Mouse (Mus musculus) hindbrain, embryonic 14.5 days (tissue): Measurements from ENCODE around the gene Rcc1l. TPM values are rescaled to one million over a fixed set of nuclear protein-coding genes. Genes with fewer than 3 reads are reported as not detected.

Experiments used
- ATAC-seq: fragments of 200-750 bp; cut with Nextera tagmentation; 2 replicates; pipeline ENCODE4 v1.8.0; 2017; ENCODE audit warnings: moderate number of reproducible peaks, mild to moderate bottlenecking, moderate TSS enrichment, moderate library complexity; ENCODE audit not compliant: low FRiP score
- DNase-seq: peaks from one replicate; pipeline ENCODE4 v3.0.0-alpha.2; 2015; ENCODE audit warnings: low spot score
- H3K27ac ChIP-seq: fragments of 300-500 bp; sonication (generic); 2 replicates; pipeline ENCODE4 v1.5.1; 2014; ENCODE audit warnings: mild to moderate bottlenecking, moderate library complexity
- H3K27me3 ChIP-seq: fragments of 300-500 bp; sonication (generic); 2 replicates; pipeline ENCODE4 v1.6.1; 2014; ENCODE audit warnings: mild to moderate bottlenecking, low read length, mixed read lengths; ENCODE audit not compliant: control insufficient read depth, insufficient read depth
- H3K36me3 ChIP-seq: fragments of 300-500 bp; sonication (generic); replicated peaks from 2 replicates; pipeline ENCODE4 v1.6.1; 2014; ENCODE audit not compliant: control insufficient read depth, insufficient read depth
- H3K4me1 ChIP-seq: fragments of 300-500 bp; sonication (generic); replicated peaks from 2 replicates; pipeline ENCODE4 v1.6.1; 2014; ENCODE audit warnings: antibody characterized with exemption, low read length, mixed read lengths; ENCODE audit not compliant: control insufficient read depth, insufficient read depth
- H3K4me2 ChIP-seq: fragments of 300-500 bp; sonication (generic); replicated peaks from 2 replicates; pipeline ENCODE4 v1.6.1; 2014; ENCODE audit warnings: mild to moderate bottlenecking, moderate library complexity
- H3K4me3 ChIP-seq: fragments of 300-500 bp; sonication (generic); replicated peaks from 2 replicates; pipeline ENCODE4 v1.5.1; 2014; ENCODE audit warnings: mild to moderate bottlenecking, low read length
- H3K9ac ChIP-seq: fragments of 300-500 bp; sonication (generic); 2 replicates; pipeline ENCODE4 v1.6.1; 2014
- H3K9me3 ChIP-seq: fragments of 300-500 bp; sonication (generic); 2 replicates; pipeline ENCODE4 v1.6.1; 2016; ENCODE audit warnings: low read length; ENCODE audit not compliant: control insufficient read depth
- WGBS: fragments of 180-500 bp; shearing (Covaris S2); extraction: QIAGEN DNeasy Blood & Tissue Kit; methylation state at CpG from one replicate; pipeline ENCODE4 v1.1.7; 2014; 5-methylcytosine and 5-hydroxymethylcytosine counted together
- polyA plus RNA-seq: library from polyadenylated mRNA; unstranded; fragments of >200 nt; fragmentation: Nextera tagmentation; extraction: Ambion mirVana; gene quantifications from 2 replicates; pipeline ENCODE4 v1.2.1, GENCODE M21; 2014

The Rcc1l gene
- polyA plus RNA-seq, 1 experiment from 2014 or later = 16.6 TPM

GRCm38 (mm10) chr5:134102720-134103119, 73.9 kb downstream of the Rcc1l start:
- Histone ChIP-seq H3K9me3 (no peaks in the 10 kb centered on the region), H3K9ac (no peak overlapping the region), H3K36me3 (peaks cover 15% of the 10 kb centered on the region), H3K4me3 (no peak overlapping the region), H3K27ac (no peak overlapping the region), H3K27me3 (no peaks in the 10 kb centered on the region), H3K4me2 (peak overlapping the region; percentile 63), H3K4me1 (peaks cover 24% of the 10 kb centered on the region)
- no peak for ATAC-seq
- DNase-seq = no peak
- 78% methylated on average over 6 of the region's 6 CpGs for WGBS

- peaks cover 14% of the 10 kb centered on the region for H3K36me3 ChIP-seq
- WGBS = 31% methylated on average over 5 of the region's 5 CpGs
- H3K9ac ChIP-seq = 0 out of 2 replicates have a peak overlapping the region, but pooled peaks have one; percentile 88
- H3K27ac ChIP-seq = no peak overlapping the region
- H3K9me3 ChIP-seq = no peaks in the 10 kb centered on the region
- ATAC-seq = no peak
- DNase-seq = no peak
- peak overlapping the region; percentile 63 for H3K4me2 ChIP-seq
- peak overlapping the region; percentile 93 for H3K4me3 ChIP-seq
- peaks cover 24% of the 10 kb centered on the region for H3K4me1 ChIP-seq
- no peaks in the 10 kb centered on the region for H3K27me3 ChIP-seq
Observed at GRCm38 (mm10) chr5:134101883-134102282, 74.7 kb downstream of the Rcc1l start.

GRCm38 (mm10) chr5:134101322-134101721, 75.3 kb downstream of the Rcc1l start:
- Histone ChIP-seq H3K27me3 (no peaks in the 10 kb centered on the region), H3K9me3 (no peaks in the 10 kb centered on the region), H3K4me1 (peaks cover 24% of the 10 kb centered on the region), H3K36me3 (peaks cover 11% of the 10 kb centered on the region), H3K9ac (peak overlapping the region; percentile 88), H3K27ac (no peak overlapping the region), H3K4me2 (peak overlapping the region; percentile 63), H3K4me3 (peak overlapping the region; percentile 93)
- ATAC-seq = no peak
- no peak for DNase-seq
- WGBS = 34% methylated on average over 5 of the region's 5 CpGs

GRCm38 (mm10) chr5:134100232-134100771, 76.3 kb downstream of the Rcc1l start:
- Histone ChIP-seq H3K4me1 (peaks cover 24% of the 10 kb centered on the region), H3K36me3 (peaks cover 2% of the 10 kb centered on the region), H3K4me2 (peak overlapping the region; percentile 63), H3K9me3 (no peaks in the 10 kb centered on the region), H3K27ac (peak overlapping the region; percentile 93), H3K4me3 (peak overlapping the region; percentile 93), H3K27me3 (no peaks in the 10 kb centered on the region), H3K9ac (peak overlapping the region; percentile 88)
- under 1% methylated on average over 16 of the region's 17 CpGs for WGBS
- ATAC-seq (peak; percentile 12; the same call in 1 of the 2 replicates), DNase-seq (no peak)

GRCm38 (mm10) chr5:134099496-134100211, 76.9 kb downstream of the Rcc1l start, which contains the start of gene Castor2:
Gene Castor2, plus strand, starts transcription at chr5:134099711.
- H3K4me3 ChIP-seq = peak within 1 kb of the TSS; percentile 93
- H3K27me3 ChIP-seq = no peaks in the 10 kb centered on the region
- no peaks in the 10 kb centered on the region for H3K9me3 ChIP-seq
- no peaks in the 10 kb centered on the region for H3K36me3 ChIP-seq
- WGBS = under 1% methylated on average over 54 of the region's 58 CpGs
- peak; percentile 90 for ATAC-seq
- peak; percentile 96 for DNase-seq
- H3K27ac ChIP-seq = peak within 1 kb of the TSS; percentile 93
- H3K9ac ChIP-seq = peak within 1 kb of the TSS; percentile 88
- H3K4me2 ChIP-seq = peak within 1 kb of the TSS; percentile 63
- peaks cover 24% of the 10 kb centered on the region for H3K4me1 ChIP-seq

GRCm38 (mm10) chr5:134098976-134099375, 77.6 kb downstream of the Rcc1l start:
- Histone ChIP-seq H3K4me2 (peak overlapping the region; percentile 63), H3K27ac (peak overlapping the region; percentile 93), H3K9me3 (no peaks in the 10 kb centered on the region), H3K27me3 (no peaks in the 10 kb centered on the region), H3K4me3 (peak overlapping the region; percentile 93), H3K9ac (peak overlapping the region; percentile 88), H3K36me3 (no peaks in the 10 kb centered on the region), H3K4me1 (peaks cover 24% of the 10 kb centered on the region)
- DNase-seq (peak; percentile 37), ATAC-seq (peak; percentile 54)
- 0% methylated on average over 17 of the region's 17 CpGs for WGBS

- peak overlapping the region; percentile 63 for H3K4me2 ChIP-seq
- WGBS = 40% methylated on average over 13 of the region's 13 CpGs
- DNase-seq = no peak
Observed at GRCm38 (mm10) chr5:134098341-134098902, 78.2 kb downstream of the Rcc1l start.

More at GRCm38 (mm10) chr5:134098341-134098902, 78.2 kb downstream of the Rcc1l start:
- Histone ChIP-seq H3K36me3 (no peaks in the 10 kb centered on the region), H3K9ac (peak overlapping the region; percentile 88), H3K4me3 (peak overlapping the region; percentile 93), H3K9me3 (no peaks in the 10 kb centered on the region), H3K27me3 (no peaks in the 10 kb centered on the region), H3K4me1 (peaks cover 24% of the 10 kb centered on the region), H3K27ac (peak overlapping the region; percentile 93; the same call in 1 of the 2 replicates)
- no peak for ATAC-seq
